Mouse (Mus musculus) cerebellum, postnatal 4 days (tissue): Measurements from ENCODE around the gene Gtf2h5.
A peak's percentile ranks its signal among the peaks of the same experiment; 100 is the strongest.

Source experiments
- DNase-seq, 2 experiments: peaks; one replicate each; pipeline ENCODE4 v3.0.0; 2022; ENCODE audit warnings: low spot score in 2 of 2, mixed read lengths in 1 of 2

The Gtf2h5 gene

GRCm38 (mm10) chr17:6079287-6080122, at the start of gene Gtf2h5, which contains the start of gene Serac1:
Gene Gtf2h5 (plus strand): TSS chr17:6079786.
Gene Serac1 (minus strand): TSS chr17:6079741.
- DNase-seq = peak; percentile 98

- DNase-seq = no peak
These were observed 43.9 kb upstream of the Gtf2h5 start for GRCm38 (mm10) chr17:6035661-6036060.

- DNase-seq = no peak
These were observed 43.1 kb upstream of the Gtf2h5 start for GRCm38 (mm10) chr17:6036458-6036857.

GRCm38 (mm10) chr17:6036872-6037271, 42.7 kb upstream of the Gtf2h5 start:
- DNase-seq = no peak

- DNase-seq = no peak
These were observed 42.1 kb upstream of the Gtf2h5 start for GRCm38 (mm10) chr17:6037507-6037906.

- DNase-seq = no peak
These were observed 26.8 kb upstream of the Gtf2h5 start for GRCm38 (mm10) chr17:6052801-6053200.

GRCm38 (mm10) chr17:6054934-6055355, 24.6 kb upstream of the Gtf2h5 start:
- peak in 1 of 2 experiments; percentile 44 for DNase-seq

- no peak for DNase-seq
These were observed 16.8 kb upstream of the Gtf2h5 start for GRCm38 (mm10) chr17:6062793-6063192.

- no peak for DNase-seq
These were observed 16.1 kb upstream of the Gtf2h5 start for GRCm38 (mm10) chr17:6063532-6063931.

- DNase-seq = no peak
These were observed 13.6 kb upstream of the Gtf2h5 start for GRCm38 (mm10) chr17:6066021-6066420.

- no peak for DNase-seq
These were observed 12.0 kb upstream of the Gtf2h5 start for GRCm38 (mm10) chr17:6067613-6068012.

GRCm38 (mm10) chr17:6069866-6070265, 9.7 kb upstream of the Gtf2h5 start:
- DNase-seq = no peak

- DNase-seq = no peak
These were observed 6.2 kb upstream of the Gtf2h5 start for GRCm38 (mm10) chr17:6073405-6073804.

- DNase-seq = no peak
These were observed 3.8 kb downstream of the Gtf2h5 start for GRCm38 (mm10) chr17:6083323-6083890.

- no peak for DNase-seq
These were observed 12.0 kb downstream of the Gtf2h5 start for GRCm38 (mm10) chr17:6091604-6092003.

GRCm38 (mm10) chr17:6095579-6095978, 16.0 kb downstream of the Gtf2h5 start:
- no peak for DNase-seq

- peak in 1 of 2 experiments; percentile 56 for DNase-seq
These were observed 18.3 kb downstream of the Gtf2h5 start for GRCm38 (mm10) chr17:6097884-6098283.

- DNase-seq = no peak
These were observed 22.7 kb downstream of the Gtf2h5 start for GRCm38 (mm10) chr17:6102287-6102686.

- no peak for DNase-seq
These were observed 24.0 kb downstream of the Gtf2h5 start for GRCm38 (mm10) chr17:6103566-6103965.

- peak; percentile 65 to 82 for DNase-seq
These were observed 26.9 kb downstream of the Gtf2h5 start, which contains the start of gene Tulp4 for GRCm38 (mm10) chr17:6106361-6107014. Gene Tulp4 (plus strand): TSS chr17:6106437.

GRCm38 (mm10) chr17:6107015-6107601, 27.5 kb downstream of the Gtf2h5 start:
- peak; percentile 26 to 66 for DNase-seq

- no peak for DNase-seq
These were observed 28.6 kb downstream of the Gtf2h5 start for GRCm38 (mm10) chr17:6108175-6108574.
